Mouse (Mus musculus) lung, postnatal 0 days (tissue): ENCODE results near the gene Mxra7. TPM values are rescaled to one million over a fixed set of nuclear protein-coding genes. Genes with fewer than 3 reads are reported as not detected.

ENCODE experiments used
- ATAC-seq: fragments of 200-750 bp; cut with Nextera tagmentation; 2 replicates; pipeline ENCODE4 v1.8.0; 2017; ENCODE audit warnings: moderate library complexity
- DNase-seq: peaks from one replicate; pipeline ENCODE4 v3.0.0-alpha.2; 2016; ENCODE audit warnings: low spot score
- H3K27ac ChIP-seq: fragments of 300-500 bp; sonication (generic); 2 replicates; pipeline ENCODE4 v1.5.1; 2014; ENCODE audit warnings: antibody characterized with exemption, mild to moderate bottlenecking, low read length, mixed read lengths
- H3K27me3 ChIP-seq: fragments of 300-500 bp; sonication (generic); replicated peaks from 2 replicates; pipeline ENCODE4 v1.6.1; 2014; ENCODE audit warnings: low read length, mixed read lengths; ENCODE audit not compliant: insufficient read depth
- H3K36me3 ChIP-seq: fragments of 300-500 bp; sonication (generic); 2 replicates; pipeline ENCODE4 v1.6.1; 2014; ENCODE audit warnings: low read length, mixed read lengths; ENCODE audit not compliant: insufficient read depth
- H3K4me1 ChIP-seq: fragments of 300-500 bp; sonication (generic); 2 replicates; pipeline ENCODE4 v1.6.1; 2014; ENCODE audit warnings: antibody characterized with exemption, low read depth, low read length, mixed read lengths; ENCODE audit not compliant: insufficient read depth
- H3K4me2 ChIP-seq: fragments of 300-500 bp; sonication (generic); replicated peaks from 2 replicates; pipeline ENCODE4 v1.6.1; 2014; ENCODE audit warnings: low read depth, mild to moderate bottlenecking, low read length, moderate library complexity, mixed read lengths
- H3K4me3 ChIP-seq: fragments of 300-500 bp; sonication (generic); 2 replicates; pipeline ENCODE4 v1.5.1; 2014; ENCODE audit warnings: low read depth, low read length
- H3K9ac ChIP-seq: fragments of 300-500 bp; sonication (generic); replicated peaks from 2 replicates; pipeline ENCODE4 v1.6.1; 2014; ENCODE audit warnings: low read depth, mild to moderate bottlenecking
- H3K9me3 ChIP-seq: fragments of 300-500 bp; sonication (generic); 2 replicates; pipeline ENCODE4 v1.6.1; 2016; ENCODE audit warnings: low read length, mixed read lengths
- CTCF ChIP-seq: IDR thresholded peaks from 2 replicates; pipeline ENCODE4 v1.5.1; 2016; ENCODE audit warnings: antibody characterized with exemption, mild to moderate bottlenecking
- EP300 ChIP-seq: IDR thresholded peaks from 2 replicates; pipeline ENCODE4 v1.6.1; 2016; ENCODE audit warnings: antibody characterized with exemption, mild to moderate bottlenecking, control low read depth
- WGBS: fragments of 180-500 bp; shearing (Covaris S2); extraction: QIAGEN DNeasy Blood & Tissue Kit; methylation state at CpG from one replicate; pipeline ENCODE4 v1.1.7; 2014; 5-methylcytosine and 5-hydroxymethylcytosine counted together
- polyA plus RNA-seq: library from polyadenylated mRNA; unstranded; fragments of >200 nt; fragmentation: Nextera tagmentation; extraction: Ambion mirVana; gene quantifications from 2 replicates; pipeline ENCODE4 v1.2.1, GENCODE M21; 2015

Mxra7 gene
- 34.6 and 38.7 TPM in 2 replicates for polyA plus RNA-seq

- Histone ChIP-seq H3K9ac (peak within 1 kb of the TSS; percentile 59), H3K27me3 (no peaks in the 10 kb centered on the region), H3K4me1 (no peaks in the 10 kb centered on the region; the same call in 1 of the 2 replicates), H3K4me3 (peak within 1 kb of the TSS; percentile 65), H3K27ac (peak within 1 kb of the TSS; percentile 85), H3K9me3 (no peaks in the 10 kb centered on the region), H3K36me3 (no peaks in the 10 kb centered on the region), H3K4me2 (peak within 1 kb of the TSS; percentile 85)
- TF ChIP-seq CTCF (no peak; the same call in 1 of the 2 replicates), EP300 (no peak)
- 2% methylated on average over 45 of the region's 71 CpGs for WGBS
- peak; percentile 80 for ATAC-seq
- DNase-seq = peak; percentile 73
Measured at GRCm38 (mm10) chr11:116827534-116828165, at the start of gene Mxra7. Gene Mxra7 (minus strand): TSS chr11:116828046.

- Histone ChIP-seq H3K4me1 (no peaks in the 10 kb centered on the region), H3K4me3 (no peak overlapping the region), H3K4me2 (no peak overlapping the region), H3K9me3 (no peaks in the 10 kb centered on the region), H3K9ac (no peak overlapping the region), H3K36me3 (peaks cover 29% of the 10 kb centered on the region), H3K27ac (no peak overlapping the region), H3K27me3 (no peaks in the 10 kb centered on the region)
- DNase-seq (no peak), ATAC-seq (no peak)
- TF ChIP-seq CTCF (no peak), EP300 (no peak)
- WGBS = 87% methylated on average over 20 of the region's 20 CpGs
Measured at GRCm38 (mm10) chr11:116873987-116874386, 46.1 kb upstream of the Mxra7 start.

GRCm38 (mm10) chr11:116871538-116871937, 43.7 kb upstream of the Mxra7 start:
- Histone ChIP-seq H3K27ac (no peak overlapping the region), H3K9ac (no peak overlapping the region), H3K9me3 (no peaks in the 10 kb centered on the region), H3K36me3 (peaks cover 29% of the 10 kb centered on the region), H3K4me2 (no peak overlapping the region), H3K4me3 (no peak overlapping the region), H3K4me1 (no peaks in the 10 kb centered on the region), H3K27me3 (no peaks in the 10 kb centered on the region)
- DNase-seq = no peak
- 86% methylated on average over 9 of the region's 9 CpGs for WGBS
- no peak for ATAC-seq
- TF ChIP-seq CTCF (no peak), EP300 (no peak)

GRCm38 (mm10) chr11:116869641-116870040, 41.8 kb upstream of the Mxra7 start:
- Histone ChIP-seq H3K36me3 (peaks cover 27% of the 10 kb centered on the region), H3K27me3 (no peaks in the 10 kb centered on the region), H3K4me2 (no peak overlapping the region), H3K9ac (no peak overlapping the region), H3K4me3 (no peak overlapping the region), H3K9me3 (no peaks in the 10 kb centered on the region), H3K4me1 (no peaks in the 10 kb centered on the region), H3K27ac (no peak overlapping the region)
- DNase-seq (no peak), ATAC-seq (peak; percentile 37; the same call in 1 of the 2 replicates)
- TF ChIP-seq CTCF (no peak), EP300 (no peak)
- WGBS = 61% methylated on average over 4 of the region's 4 CpGs

- Histone ChIP-seq H3K4me3 (no peak overlapping the region), H3K9ac (no peak overlapping the region), H3K4me2 (no peak overlapping the region), H3K27me3 (no peaks in the 10 kb centered on the region), H3K9me3 (no peaks in the 10 kb centered on the region), H3K4me1 (no peaks in the 10 kb centered on the region), H3K36me3 (peaks cover 27% of the 10 kb centered on the region), H3K27ac (no peak overlapping the region)
- ATAC-seq (peak; percentile 83), DNase-seq (peak; percentile 82)
- 71% methylated on average over 8 of the region's 8 CpGs for WGBS
- TF ChIP-seq EP300 (no peak), CTCF (no peak)
Measured at GRCm38 (mm10) chr11:116869223-116869622, 41.4 kb upstream of the Mxra7 start.

- Histone ChIP-seq H3K27ac (no peak overlapping the region), H3K9ac (no peak overlapping the region), H3K36me3 (peaks cover 26% of the 10 kb centered on the region), H3K27me3 (no peaks in the 10 kb centered on the region), H3K4me3 (no peak overlapping the region), H3K9me3 (no peaks in the 10 kb centered on the region), H3K4me1 (no peaks in the 10 kb centered on the region), H3K4me2 (no peak overlapping the region)
- WGBS = 70% methylated on average over 3 of the region's 3 CpGs
- ATAC-seq (no peak), DNase-seq (no peak)
- TF ChIP-seq EP300 (no peak), CTCF (no peak)
Measured at GRCm38 (mm10) chr11:116868129-116868528, 40.3 kb upstream of the Mxra7 start.
